Mouse (Mus musculus): ENCODE measurements around the gene Cnpy1.

Gene Cnpy1
- long read RNA-seq, experiment 1 = 0 reads
- long read RNA-seq, experiment 2 = 0 reads

GRCm38 (mm10) chr5:28245574-28245973 is at the start of gene Cnpy1:
Gene Cnpy1, minus strand, starts transcription at chr5:28245806.
- intact Hi-C loops (cut with DNase I) = no loop called here

GRCm38 (mm10) chr5:28293990-28294389 is 48.4 kb upstream of the Cnpy1 start:
- intact Hi-C loops (cut with DNase I) = loop anchor here (5.0 kb wide), 1 partner anchor 93 kb away; no protein-coding TSS in a partner anchor

- intact Hi-C loops (cut with DNase I) = loop anchor here (5.0 kb wide), 1 partner anchor 95 kb away; no protein-coding TSS in a partner anchor
Measured at GRCm38 (mm10) chr5:28292281-28292680, 46.7 kb upstream of the Cnpy1 start.

- intact Hi-C loops (cut with DNase I) = loop anchor here (5.0 kb wide), 1 partner anchor 96 kb away; no protein-coding TSS in a partner anchor
Measured at GRCm38 (mm10) chr5:28291118-28291850, 45.7 kb upstream of the Cnpy1 start.

GRCm38 (mm10) chr5:28290630-28291029 is 45.0 kb upstream of the Cnpy1 start:
- intact Hi-C loops (cut with DNase I) = loop anchor here (5.0 kb wide), 1 partner anchor 97 kb away; no protein-coding TSS in a partner anchor

GRCm38 (mm10) chr5:28289111-28289510 is 43.5 kb upstream of the Cnpy1 start:
- intact Hi-C loops (cut with DNase I) = no loop called here

- intact Hi-C loops (cut with DNase I) = no loop called here
Measured at GRCm38 (mm10) chr5:28277279-28277678, 31.7 kb upstream of the Cnpy1 start.

- intact Hi-C loops (cut with DNase I) = no loop called here
Measured at GRCm38 (mm10) chr5:28272836-28273235, 27.2 kb upstream of the Cnpy1 start.

- intact Hi-C loops (cut with DNase I) = no loop called here
Measured at GRCm38 (mm10) chr5:28269469-28269991, 23.9 kb upstream of the Cnpy1 start.

- intact Hi-C loops (cut with DNase I) = no loop called here
Measured at GRCm38 (mm10) chr5:28267576-28267975, 22.0 kb upstream of the Cnpy1 start.

- intact Hi-C loops (cut with DNase I) = no loop called here
Measured at GRCm38 (mm10) chr5:28265653-28266052, 20.0 kb upstream of the Cnpy1 start.

GRCm38 (mm10) chr5:28263852-28264251 is 18.2 kb upstream of the Cnpy1 start:
- intact Hi-C loops (cut with DNase I) = no loop called here

- intact Hi-C loops (cut with DNase I) = no loop called here
Measured at GRCm38 (mm10) chr5:28262070-28262469, 16.5 kb upstream of the Cnpy1 start.

- intact Hi-C loops (cut with DNase I) = no loop called here
Measured at GRCm38 (mm10) chr5:28259939-28260338, 14.3 kb upstream of the Cnpy1 start.

GRCm38 (mm10) chr5:28259385-28259784 is 13.8 kb upstream of the Cnpy1 start:
- intact Hi-C loops (cut with DNase I) = no loop called here

- intact Hi-C loops (cut with DNase I) = no loop called here
Measured at GRCm38 (mm10) chr5:28257816-28258215, 12.2 kb upstream of the Cnpy1 start.

- intact Hi-C loops (cut with DNase I) = no loop called here
Measured at GRCm38 (mm10) chr5:28252999-28253398, 7.4 kb upstream of the Cnpy1 start.

- intact Hi-C loops (cut with DNase I) = no loop called here
Measured at GRCm38 (mm10) chr5:28252260-28252659, 6.7 kb upstream of the Cnpy1 start.

GRCm38 (mm10) chr5:28251211-28251764 is 5.7 kb upstream of the Cnpy1 start:
- intact Hi-C loops (cut with DNase I) = no loop called here

GRCm38 (mm10) chr5:28250479-28250878 is 4.9 kb upstream of the Cnpy1 start:
- intact Hi-C loops (cut with DNase I) = no loop called here

GRCm38 (mm10) chr5:28245121-28245520 is 485 bp downstream of the Cnpy1 start:
- intact Hi-C loops (cut with DNase I) = no loop called here

GRCm38 (mm10) chr5:28243501-28244177 is 2.0 kb downstream of the Cnpy1 start:
- intact Hi-C loops (cut with DNase I) = no loop called here
